ENCODE assay signal across 12 mouse cellular contexts in the genomic region with DNA sequence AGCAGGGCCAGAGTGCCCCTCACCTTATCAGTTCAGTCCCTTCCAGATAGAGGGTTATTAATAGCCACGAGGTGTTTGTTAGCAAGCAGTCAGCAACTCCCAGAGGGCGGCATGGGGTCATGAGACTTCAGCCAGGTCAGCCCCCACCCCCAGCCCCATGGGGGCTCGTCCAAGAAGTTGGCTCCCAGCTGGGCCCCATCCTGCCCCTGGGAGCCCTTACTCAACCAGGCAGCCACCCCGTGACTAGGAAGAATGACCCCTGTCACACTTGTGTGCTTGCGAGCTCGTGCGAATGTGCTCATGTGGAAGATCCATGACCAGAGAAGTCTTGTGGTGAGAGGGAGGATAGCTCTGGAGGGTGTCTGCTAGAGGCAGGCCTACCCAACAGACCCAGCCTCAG. TPM values are rescaled to one million over a fixed set of nuclear protein-coding genes. Genes with fewer than 3 reads are reported as not detected.
DNase-seq lines count a peak whose midpoint lies in the region; ATAC-seq and TF ChIP-seq lines count a peak whose summit lies in the region.
"Had no signal": no experiment of that assay in that cellular context is flagged by ENCODE, and none has a peak within 500 bp of the region (broad histone marks: within the 10 kb centered on the region; RNA-seq: fewer than 3 reads in every experiment).

No protein-coding gene starts in this region.

- TF ChIP-seq EP300 in lung, postnatal 0 days (IDR thresholded peaks at IDR 0.05): no peak

- intact Hi-C loops in heart, postnatal 10 days (cut with DNase I): no loop called here

- no peak overlapping the region for H3K9ac ChIP-seq in lung, postnatal 0 days (replicated peaks; ENCODE audit: low read depth)
- H3K9ac ChIP-seq: midbrain, embryonic 12.5 days had no signal

- no peaks in the 10 kb centered on the region for H3K9me3 ChIP-seq in lung, postnatal 0 days (ENCODE audit: low read length)
- H3K9me3 ChIP-seq: midbrain, embryonic 12.5 days had no signal

- H3K27me3 ChIP-seq in lung, postnatal 0 days (replicated peaks; ENCODE audit: insufficient read depth, low read length): no peaks in the 10 kb centered on the region
- H3K27me3 ChIP-seq: midbrain, embryonic 12.5 days had no signal

- H3K4me1 ChIP-seq in lung, postnatal 0 days (ENCODE audit: insufficient read depth, low read depth, low read length): no peaks in the 10 kb centered on the region
- H3K4me1 ChIP-seq: midbrain, embryonic 12.5 days had no signal

- WGBS in lung, postnatal 0 days: 51% methylated on average over 7 of the region's 7 CpGs

- ATAC-seq in lung, postnatal 0 days: peak; percentile 50
- no peak for ATAC-seq in megakaryocyte, adult 5-6 weeks (ENCODE audit: poor library complexity, severe bottlenecking)

- no peak overlapping the region for H3K27ac ChIP-seq in lung, postnatal 0 days (ENCODE audit: low read length)
- H3K27ac ChIP-seq: left cerebral cortex, adult 2 months; midbrain, embryonic 12.5 days had no signal

- peak; percentile 80 for DNase-seq in adrenal gland, postnatal 14 days
- DNase-seq in adrenal gland, adult 18-20 months (ENCODE audit: low spot score in 2 of 2): no peak
- DNase-seq in lung, postnatal 0 days (ENCODE audit: low spot score): peak; percentile 42
- no peak for DNase-seq in lung, postnatal 25 days (ENCODE audit: low spot score)
- peak; percentile 63 to 64 for DNase-seq in heart, postnatal 10 days
- DNase-seq in cerebellum, postnatal 10 days: no peak
- DNase-seq in thymus, adult 18-20 months: no peak
- DNase-seq: cerebellum, adult 18-20 months; lung, postnatal 36 days had no signal

- no peak overlapping the region for H3K4me3 ChIP-seq in lung, postnatal 0 days (ENCODE audit: low read depth, low read length)
- H3K4me3 ChIP-seq: left cerebral cortex, adult 2 months; midbrain, embryonic 12.5 days had no signal

- H3K4me2 ChIP-seq in lung, postnatal 0 days (replicated peaks; ENCODE audit: low read depth, low read length): no peak overlapping the region
- H3K4me2 ChIP-seq: midbrain, embryonic 12.5 days had no signal

- TF ChIP-seq CTCF in lung, postnatal 0 days (IDR thresholded peaks at IDR 0.05): no peak

- H3K36me3 ChIP-seq in lung, postnatal 0 days (ENCODE audit: insufficient read depth, low read length): no peaks in the 10 kb centered on the region
- H3K36me3 ChIP-seq: midbrain, embryonic 12.5 days had no signal

RNA-seq across cellular contexts. Expression of gene Vegfa, which starts 23.0 kb away (rescaled TPM):
- 422 and 438 TPM in 2 replicates for total RNA-seq in adrenal gland, postnatal 14 days (2021)
- total RNA-seq in adrenal gland, adult 18-20 months (2021): 100 to 1,000 TPM; 416 to 698 TPM
- 21.4 and 31.9 TPM in 2 replicates for polyA plus RNA-seq in lung, postnatal 0 days (2015; fragmentation: Nextera tagmentation; extraction: Ambion mirVana)
- 100 to 1,000 TPM; 231 to 234 TPM for total RNA-seq in heart, postnatal 10 days (2021)
- total RNA-seq in megakaryocyte, adult 5-6 weeks (2015): 5.6 and 9.1 TPM in 2 replicates
- 4.8 and 11.4 TPM in 2 replicates for total RNA-seq in megakaryocyte, adult 5-6 weeks (2017)

Comparison
In these comparisons a context has a peak if more than half of its experiments do, and no peak if none do; other contexts are left out.
1. DNase-seq: peak in adrenal gland, postnatal 14 days (single experiment), lung, postnatal 0 days (single experiment) and heart, postnatal 10 days (2 of 2); none in adrenal gland, adult 18-20 months (0 of 2), lung, postnatal 25 days (single experiment), cerebellum, postnatal 10 days (0 of 2) and thymus, adult 18-20 months (0 of 2).
2. RNA of gene Vegfa, which starts 23.0 kb away (total RNA-seq): 416 to 698 TPM in adrenal gland, adult 18-20 months, 422 to 438 TPM in adrenal gland, postnatal 14 days and 231 to 234 TPM in heart, postnatal 10 days; 4.8 to 11.4 TPM in megakaryocyte, adult 5-6 weeks; every median in the first group is over 10 times any median in the second.